Mouse (Mus musculus): Measurements from ENCODE around the gene Tenm2. TPM values are rescaled to one million over a fixed set of nuclear protein-coding genes. Genes with fewer than 3 reads are reported as not detected.

Gene Tenm2
- total and polyA plus RNA-seq, 2 experiments from 2014 or later, result 41.8 to 91.3 TPM

- no peak overlapping the region for H3K4me3 ChIP-seq (ENCODE audit: low read depth, low read length)
- no peaks in the 10 kb centered on the region for H3K9me3 ChIP-seq (ENCODE audit: low read length)
- ATAC-seq (no peak), DNase-seq (no peak)
- no peak overlapping the region for H3K4me2 ChIP-seq (ENCODE audit: low read depth)
- H3K27ac ChIP-seq (ENCODE audit: low read depth, low read length), result no peak overlapping the region
- no peak overlapping the region for H3K9ac ChIP-seq
- WGBS, result 18% methylated on average over 7 of the region's 7 CpGs
- H3K27me3 ChIP-seq (ENCODE audit: insufficient read depth, low read length), result no peaks in the 10 kb centered on the region
- TF ChIP-seq CTCF (IDR thresholded peaks at IDR 0.05; ENCODE audit: low read depth), result no peak
- 0 out of 2 replicates have a peak, but pooled peaks cover 4% of the 10 kb centered on the region for H3K4me1 ChIP-seq (ENCODE audit: insufficient read depth)
- no peaks in the 10 kb centered on the region for H3K36me3 ChIP-seq (ENCODE audit: insufficient read depth)
Measured at GRCm38 (mm10) chr11:36054323-36054722, 1181.4 kb downstream of the Tenm2 start.

- H3K9me3 ChIP-seq (ENCODE audit: low read length), result no peaks in the 10 kb centered on the region
- no peak overlapping the region for H3K27ac ChIP-seq (ENCODE audit: low read depth, low read length)
- H3K36me3 ChIP-seq (ENCODE audit: insufficient read depth), result no peaks in the 10 kb centered on the region
- WGBS, result 16% methylated on average over 4 of the region's 4 CpGs
- H3K4me3 ChIP-seq (ENCODE audit: low read depth, low read length), result no peak overlapping the region
- ATAC-seq, result no peak
- no peak overlapping the region for H3K4me2 ChIP-seq (ENCODE audit: low read depth)
- no peak for DNase-seq
- H3K9ac ChIP-seq, result no peak overlapping the region
- 0 out of 2 replicates have a peak, but pooled peaks cover 4% of the 10 kb centered on the region for H3K4me1 ChIP-seq (ENCODE audit: insufficient read depth)
- no peaks in the 10 kb centered on the region for H3K27me3 ChIP-seq (ENCODE audit: insufficient read depth, low read length)
- TF ChIP-seq CTCF (IDR thresholded peaks at IDR 0.05; ENCODE audit: low read depth), result no peak
Measured at GRCm38 (mm10) chr11:36053457-36053856, 1182.3 kb downstream of the Tenm2 start.

GRCm38 (mm10) chr11:36052598-36052997, 1183.2 kb downstream of the Tenm2 start:
- DNase-seq, result no peak
- Histone ChIP-seq H3K4me2 (ENCODE audit: low read depth) (no peak overlapping the region), H3K27me3 (ENCODE audit: insufficient read depth, low read length) (no peaks in the 10 kb centered on the region), H3K36me3 (ENCODE audit: insufficient read depth) (no peaks in the 10 kb centered on the region), H3K27ac (ENCODE audit: low read depth, low read length) (no peak overlapping the region), H3K9ac (no peak overlapping the region), H3K4me1 (ENCODE audit: insufficient read depth) (peaks cover 4% of the 10 kb centered on the region; the same call in 1 of the 2 replicates), H3K4me3 (ENCODE audit: low read depth, low read length) (no peak overlapping the region), H3K9me3 (ENCODE audit: low read length) (no peaks in the 10 kb centered on the region)
- WGBS, result 44% methylated on average over 2 of the region's 2 CpGs
- ATAC-seq, result no peak
- no peak for TF ChIP-seq CTCF (IDR thresholded peaks at IDR 0.05; ENCODE audit: low read depth)

GRCm38 (mm10) chr11:36052091-36052490, 1183.7 kb downstream of the Tenm2 start:
- H3K9me3 ChIP-seq (ENCODE audit: low read length), result no peaks in the 10 kb centered on the region
- no peak overlapping the region for H3K9ac ChIP-seq
- peaks cover 4% of the 10 kb centered on the region; the same call in 1 of the 2 replicates for H3K4me1 ChIP-seq (ENCODE audit: insufficient read depth)
- H3K36me3 ChIP-seq (ENCODE audit: insufficient read depth), result peaks cover under 1% of the 10 kb centered on the region; the same call in 1 of the 2 replicates
- no peak overlapping the region for H3K4me3 ChIP-seq (ENCODE audit: low read depth, low read length)
- 57% methylated on average over 1 of the region's 1 CpGs for WGBS
- H3K27ac ChIP-seq (ENCODE audit: low read depth, low read length), result no peak overlapping the region
- ATAC-seq, result no peak
- TF ChIP-seq CTCF (IDR thresholded peaks at IDR 0.05; ENCODE audit: low read depth), result no peak
- DNase-seq, result no peak
- H3K4me2 ChIP-seq (ENCODE audit: low read depth), result no peak overlapping the region
- H3K27me3 ChIP-seq (ENCODE audit: insufficient read depth, low read length), result no peaks in the 10 kb centered on the region

DNA sequence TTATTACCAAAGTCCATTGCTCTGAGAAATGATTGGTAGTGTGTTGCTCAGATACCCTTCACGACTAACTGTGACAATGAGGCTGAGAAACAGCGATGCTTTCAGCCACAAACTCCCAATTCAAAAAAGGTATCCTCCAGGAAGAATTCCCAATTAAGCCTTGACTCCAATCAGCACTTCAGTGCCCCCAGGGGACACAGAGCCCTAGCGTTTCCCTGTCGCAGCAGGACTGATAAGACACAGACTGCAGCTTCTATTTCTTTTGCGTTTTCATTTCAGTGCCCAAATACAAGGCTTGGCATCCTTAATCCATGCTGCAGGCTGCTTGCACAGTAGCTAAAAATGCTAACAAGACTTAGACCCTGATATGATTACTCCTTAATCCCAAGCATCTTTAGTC, 1186.2 kb downstream of the Tenm2 start:
- Histone ChIP-seq H3K9ac (0 out of 2 replicates have a peak overlapping the region, but pooled peaks have one; percentile 10), H3K4me2 (ENCODE audit: low read depth) (no peak overlapping the region), H3K27me3 (ENCODE audit: insufficient read depth, low read length) (no peaks in the 10 kb centered on the region), H3K9me3 (ENCODE audit: low read length) (no peaks in the 10 kb centered on the region), H3K4me1 (ENCODE audit: insufficient read depth) (peaks cover 4% of the 10 kb centered on the region; the same call in 1 of the 2 replicates), H3K27ac (ENCODE audit: low read depth, low read length) (no peak overlapping the region), H3K4me3 (ENCODE audit: low read depth, low read length) (no peak overlapping the region), H3K36me3 (ENCODE audit: insufficient read depth) (peaks cover 6% of the 10 kb centered on the region; the same call in 1 of the 2 replicates)
- whole genome bisulfite sequencing, result 9% methylated on average over 5 of the region's 5 CpGs
- ATAC-seq (no peak), DNase-seq (no peak)
- no peak for TF ChIP-seq CTCF (IDR thresholded peaks at IDR 0.05; ENCODE audit: low read depth)

- H3K9me3 ChIP-seq (ENCODE audit: low read length), result no peaks in the 10 kb centered on the region
- WGBS, result 4% methylated on average over 13 of the region's 13 CpGs
- TF ChIP-seq CTCF (IDR thresholded peaks at IDR 0.05; ENCODE audit: low read depth), result peak; percentile 99
- H3K27me3 ChIP-seq (ENCODE audit: insufficient read depth, low read length), result no peaks in the 10 kb centered on the region
- H3K9ac ChIP-seq, result no peak overlapping the region
- DNase-seq (peak; percentile 92), ATAC-seq (peak; percentile 66)
- H3K4me2 ChIP-seq (ENCODE audit: low read depth), result peak overlapping the region; percentile 35
- no peak overlapping the region for H3K27ac ChIP-seq (ENCODE audit: low read depth, low read length)
- peaks cover 8% of the 10 kb centered on the region for H3K36me3 ChIP-seq (ENCODE audit: insufficient read depth)
- H3K4me1 ChIP-seq (ENCODE audit: insufficient read depth), result peaks cover 6% of the 10 kb centered on the region; the same call in 1 of the 2 replicates
- H3K4me3 ChIP-seq (ENCODE audit: low read depth, low read length), result peak overlapping the region; percentile 24
Measured at GRCm38 (mm10) chr11:36045681-36046276, 1190.0 kb downstream of the Tenm2 start.

GRCm38 (mm10) chr11:36041411-36041810, 1194.4 kb downstream of the Tenm2 start:
- H3K4me3 ChIP-seq (ENCODE audit: low read depth, low read length), result no peak overlapping the region
- H3K27me3 ChIP-seq (ENCODE audit: insufficient read depth, low read length), result no peaks in the 10 kb centered on the region
- H3K36me3 ChIP-seq (ENCODE audit: insufficient read depth), result peaks cover 2% of the 10 kb centered on the region
- no peaks in the 10 kb centered on the region for H3K9me3 ChIP-seq (ENCODE audit: low read length)
- TF ChIP-seq CTCF (IDR thresholded peaks at IDR 0.05; ENCODE audit: low read depth), result no peak
- WGBS, result 87% methylated on average over 13 of the region's 13 CpGs
- H3K9ac ChIP-seq, result no peak overlapping the region
- ATAC-seq (no peak), DNase-seq (no peak)
- H3K4me1 ChIP-seq (ENCODE audit: insufficient read depth), result 0 out of 2 replicates have a peak, but pooled peaks cover 2% of the 10 kb centered on the region
- no peak overlapping the region for H3K27ac ChIP-seq (ENCODE audit: low read depth, low read length)
- no peak overlapping the region for H3K4me2 ChIP-seq (ENCODE audit: low read depth)
